8 mouse cellular contexts compared by ENCODE assay signal in the genomic region with DNA sequence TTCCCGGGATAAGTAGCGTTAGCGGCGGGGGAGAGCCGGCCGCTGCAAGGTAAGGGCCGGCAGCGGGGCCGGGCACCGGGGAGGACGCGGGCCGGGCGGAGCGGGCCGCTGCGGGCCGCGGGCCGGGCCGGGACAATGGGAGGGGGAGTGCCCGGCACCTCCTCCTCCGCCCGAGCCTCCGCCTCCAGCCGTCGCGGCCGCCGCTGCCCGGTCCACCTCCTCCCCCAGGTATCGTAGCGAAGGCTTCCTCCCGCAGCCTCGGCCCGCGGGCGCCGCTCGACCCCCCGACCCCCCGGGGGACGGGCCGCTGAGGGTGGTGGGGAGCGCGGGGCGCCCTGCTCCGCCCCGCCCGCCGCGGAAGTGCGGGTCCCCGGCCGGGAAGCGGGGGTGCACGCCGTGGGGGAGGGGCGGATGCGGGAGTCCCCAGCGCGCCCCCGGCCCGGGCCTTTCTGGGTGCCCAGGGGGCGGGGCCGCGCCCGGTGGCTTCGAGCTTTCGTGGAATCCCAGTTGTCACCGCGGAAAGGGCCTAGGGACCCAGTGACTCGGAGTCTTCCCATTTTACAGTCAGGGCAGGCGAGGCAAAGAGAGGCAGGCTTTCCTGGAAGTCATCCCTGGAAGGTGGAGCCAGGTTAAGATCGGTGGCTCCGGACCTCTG. TPM values are rescaled to one million over a fixed set of nuclear protein-coding genes. Genes with fewer than 3 reads are reported as not detected.
DNase-seq lines count a peak whose midpoint lies in the region; ATAC-seq and TF ChIP-seq lines count a peak whose summit lies in the region.

No protein-coding gene starts in this region.

- H3K4me3 ChIP-seq in E14TG2a.4 (replicated peaks; ENCODE audit: low read length): peak overlapping the region; percentile 86
- H3K4me3 ChIP-seq in embryonic facial prominence, embryonic 14.5 days (ENCODE audit: low read depth, low read length): peak overlapping the region; percentile 74
- H3K4me3 ChIP-seq in heart, embryonic 15.5 days: peak overlapping the region; percentile 96

- 0% methylated on average over 10 of the region's 76 CpGs for WGBS in embryonic facial prominence, embryonic 14.5 days
- under 1% methylated on average over 74 of the region's 76 CpGs for WGBS in heart, embryonic 15.5 days

- no peaks in the 10 kb centered on the region for H3K36me3 ChIP-seq in E14TG2a.4 (ENCODE audit: insufficient read depth, low read length)
- no peaks in the 10 kb centered on the region for H3K36me3 ChIP-seq in embryonic facial prominence, embryonic 14.5 days (ENCODE audit: control insufficient read depth, insufficient read depth, low read length)
- H3K36me3 ChIP-seq in heart, embryonic 15.5 days: no peaks in the 10 kb centered on the region

- H3K27ac ChIP-seq in embryonic facial prominence, embryonic 14.5 days (replicated peaks; ENCODE audit: low read depth, low read length): peak overlapping the region; percentile 99
- H3K27ac ChIP-seq in heart, embryonic 15.5 days: peak overlapping the region; percentile 99

- peak; percentile 76 for ATAC-seq in embryonic facial prominence, embryonic 14.5 days (ENCODE audit: low read depth)
- ATAC-seq in heart, embryonic 15.5 days (replicated peaks; ENCODE audit: insufficient number of reproducible peaks, insufficient read depth, low FRiP score, low read depth): peak; percentile 74

- H3K9ac ChIP-seq in embryonic facial prominence, embryonic 14.5 days (ENCODE audit: low read depth, low read length): peak overlapping the region; percentile 96
- peak overlapping the region; percentile 97 for H3K9ac ChIP-seq in heart, embryonic 15.5 days

- peaks cover 16% of the 10 kb centered on the region for H3K27me3 ChIP-seq in E14TG2a.4 (ENCODE audit: insufficient read depth, low read length)
- H3K27me3 ChIP-seq in embryonic facial prominence, embryonic 14.5 days (replicated peaks; ENCODE audit: control insufficient read depth, insufficient read depth, low read length): no peaks in the 10 kb centered on the region
- no peaks in the 10 kb centered on the region for H3K27me3 ChIP-seq in heart, embryonic 15.5 days

- no peaks in the 10 kb centered on the region for H3K9me3 ChIP-seq in E14TG2a.4 (ENCODE audit: low read length)
- no peaks in the 10 kb centered on the region for H3K9me3 ChIP-seq in embryonic facial prominence, embryonic 14.5 days (ENCODE audit: control insufficient read depth, low read length)
- no peaks in the 10 kb centered on the region for H3K9me3 ChIP-seq in heart, embryonic 15.5 days (replicated peaks)

- H3K4me2 ChIP-seq in embryonic facial prominence, embryonic 14.5 days (ENCODE audit: low read depth, low read length): peak overlapping the region; percentile 75
- H3K4me2 ChIP-seq in heart, embryonic 15.5 days: peak overlapping the region; percentile 81

- peak; percentile 60 for DNase-seq in adrenal gland, adult 8-10 months
- peak; percentile 48 for DNase-seq in embryonic facial prominence, embryonic 14.5 days (ENCODE audit: low spot score)
- DNase-seq in kidney, postnatal 25 days: peak; percentile 71 to 89
- peak; percentile 80 to 87 for DNase-seq in lung, postnatal 4 days
- peak; percentile 42 to 57 for DNase-seq in spleen, postnatal 10 days (ENCODE audit: low spot score in 2 of 2)
- no peak for DNase-seq in adipocyte (ENCODE audit: low spot score)

- peaks cover 55% of the 10 kb centered on the region for H3K4me1 ChIP-seq in E14TG2a.4 (replicated peaks; ENCODE audit: low read depth, low read length)
- peaks cover 25% of the 10 kb centered on the region for H3K4me1 ChIP-seq in embryonic facial prominence, embryonic 14.5 days (ENCODE audit: control insufficient read depth, insufficient read depth, low read length)
- H3K4me1 ChIP-seq in heart, embryonic 15.5 days (replicated peaks): peaks cover 52% of the 10 kb centered on the region

- no peak for TF ChIP-seq CTCF in E14TG2a.4 (conservative IDR thresholded peaks at IDR 0.05; ENCODE audit: low read length)

RNA-seq across cellular contexts. Expression of a gene that starts 0.4 kb away (rescaled TPM):
- 10 to 100 TPM; 54.0 to 80.8 (median 65.0) TPM for total RNA-seq in adrenal gland, adult 8-10 months (2022)
- polyA plus RNA-seq in embryonic facial prominence, embryonic 14.5 days (2014; fragmentation: Nextera tagmentation; extraction: Ambion mirVana): 42.7 and 43.1 TPM in 2 replicates
- polyA plus RNA-seq in heart, embryonic 15.5 days (2015; fragmentation: Nextera tagmentation; extraction: Ambion mirVana): 42.6 and 49.5 TPM in 2 replicates
